Mouse (Mus musculus): ENCODE measurements around the gene H2afv.

GRCm38 (mm10) chr11:6414751-6415550 is 29.3 kb downstream of the H2afv start, which contains the start of gene Ppia:
- TF ChIP-seq GATA1 (IDR thresholded peaks at IDR 0.05; ENCODE audit: borderline replicate concordance, low read length) (no peak), FLI1 (IDR thresholded peaks at IDR 0.05; ENCODE audit: low read length) (no peak)

Data from megakaryocyte, embryonic 14.5 days (primary cell).